Mouse (Mus musculus) ES-E14 (cell line): ENCODE measurements around the gene Adam23. TPM values are rescaled to one million over a fixed set of nuclear protein-coding genes. Genes with fewer than 3 reads are reported as not detected.
"Not testable (repeated sequence)": the region's sequence is repeated elsewhere in the genome, so short reads cannot be mapped to it uniquely, and the experiment has no call there.

Experiments
- DNase-seq: peaks from one replicate; pipeline ENCODE4 v3.0.0-alpha.2; 2013; ENCODE audit warnings: low read depth, low spot score
- H3K27ac ChIP-seq: 2 replicates; pipeline ENCODE4 v1.5.1; 2012; ENCODE audit warnings: low read depth, mild to moderate bottlenecking, low read length, moderate library complexity, mixed read lengths; ENCODE audit not compliant: poor library complexity, insufficient read depth, severe bottlenecking
- H3K36me3 ChIP-seq: 2 replicates; pipeline ENCODE4 v1.6.1; 2012; ENCODE audit warnings: mild to moderate bottlenecking, low read length, moderate library complexity, mixed read lengths; ENCODE audit not compliant: control insufficient read depth, poor library complexity, insufficient read depth, severe bottlenecking
- H3K4me1 ChIP-seq, 2 experiments: fragments of 150-350 bp in 1 of 2; sonication (generic) in 1 of 2; 2 replicates each; pipeline ENCODE4 v1.6.1; 2012; ENCODE audit warnings: low read length in 2 of 2, mild to moderate bottlenecking in 1 of 2, mixed read lengths in 1 of 2; ENCODE audit not compliant: control insufficient read depth in 2 of 2, insufficient read depth in 2 of 2, poor library complexity in 1 of 2
- H3K4me3 ChIP-seq, 2 experiments: fragments of 150-350 bp in 1 of 2; sonication (generic) in 1 of 2; 2 replicates each; pipeline ENCODE4 v1.5.1; 2012; ENCODE audit warnings: low read length in 2 of 2, low read depth in 1 of 2, mild to moderate bottlenecking in 1 of 2, mixed read lengths in 1 of 2; ENCODE audit not compliant: insufficient read depth in 1 of 2, poor library complexity in 1 of 2, severe bottlenecking in 1 of 2
- H3K9ac ChIP-seq: 2 replicates; pipeline ENCODE4 v1.6.1; 2012; ENCODE audit warnings: low read depth, mild to moderate bottlenecking, low read length, mixed read lengths; ENCODE audit not compliant: poor library complexity, insufficient read depth, severe bottlenecking
- H3K9me3 ChIP-seq: fragments of 150-350 bp; sonication (generic); 2 replicates; pipeline ENCODE4 v1.6.1; 2012; ENCODE audit warnings: low read depth, mild to moderate bottlenecking, low read length; ENCODE audit not compliant: control insufficient read depth, insufficient read depth
- CHD2 ChIP-seq: IDR thresholded peaks from 2 replicates; pipeline ENCODE4 v1.6.1; 2014; ENCODE audit warnings: mild to moderate bottlenecking, low read depth, low read length, inconsistent platforms
- HCFC1 ChIP-seq: IDR thresholded peaks from 2 replicates; pipeline ENCODE4 v1.6.1; 2012; ENCODE audit warnings: low read length, inconsistent platforms, borderline replicate concordance; ENCODE audit not compliant: insufficient read depth
- MAFK ChIP-seq: IDR thresholded peaks from 2 replicates; pipeline ENCODE4 v1.6.1; 2014; ENCODE audit warnings: mild to moderate bottlenecking, low read depth, low read length, inconsistent platforms; ENCODE audit not compliant: insufficient read depth
- ZC3H11A ChIP-seq: IDR thresholded peaks from 2 replicates; pipeline ENCODE4 v1.6.1; 2012; ENCODE audit warnings: low read depth, mild to moderate bottlenecking, inconsistent platforms, low read length, borderline replicate concordance
- ZNF384 ChIP-seq: IDR thresholded peaks from 2 replicates; pipeline ENCODE4 v1.6.1; 2012; ENCODE audit warnings: low read depth, low read length, inconsistent platforms
- in situ Hi-C, 2 experiments: fragments of 600-800 bp; cut with MboI; formaldehyde crosslinking; loops; one replicate each; pipeline ENCODE4 v1.15.1; 2025; ENCODE audit warnings: low sequenced_read_pairs in 2 of 2, inconsistent platforms in 1 of 2; ENCODE audit not compliant: unreplicated experiment in 2 of 2
- total RNA-seq: library from RNA; depleted of rRNA; stranded (reverse); fragments of 300-350 nt; gene quantifications from 2 replicates; pipeline ENCODE4 v1.2.3, GENCODE M21; 2012; rRNA removed

Adam23 gene
- total RNA-seq, 1 experiment = 119 TPM

DNA sequence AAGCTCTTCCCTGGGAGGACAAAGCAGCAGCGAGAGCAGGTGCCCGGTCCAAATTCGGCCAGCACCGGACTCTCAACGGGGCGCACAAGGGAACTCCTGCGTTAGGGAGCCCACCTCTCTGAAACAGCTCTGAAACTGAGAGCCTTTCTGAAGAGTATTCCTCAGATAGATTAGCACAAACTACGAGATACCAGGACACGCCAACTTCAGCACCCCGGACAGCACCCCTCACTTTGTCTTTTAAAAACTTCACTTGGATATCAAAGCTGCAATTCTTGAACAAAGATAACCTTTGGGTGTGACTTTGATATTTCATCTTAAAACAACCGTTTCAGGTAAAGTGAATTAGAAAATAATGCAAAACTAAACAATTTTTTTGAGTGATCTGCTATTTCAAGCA lies 168.9 kb downstream of the Adam23 start:
- peak; percentile 63 for DNase-seq
- in situ Hi-C loops = no loop called here
- no peak overlapping the region for H3K27ac ChIP-seq
- peak overlapping the region; percentile 33 to 62 for H3K4me3 ChIP-seq
- H3K4me1 ChIP-seq = 0 out of 4 replicates have a peak, but pooled peaks cover 0 to 1% of the 10 kb centered on the region in 2 experiments
- no peak for TF ChIP-seq CHD2
- no peak for TF ChIP-seq ZC3H11A
- TF ChIP-seq MAFK = no peak
- no peak for TF ChIP-seq ZNF384
- no peak for TF ChIP-seq HCFC1
- H3K9me3 ChIP-seq = 0 out of 2 replicates have a peak, but pooled peaks cover 1% of the 10 kb centered on the region
- no peaks in the 10 kb centered on the region for H3K36me3 ChIP-seq
- H3K9ac ChIP-seq = no peak overlapping the region

DNA sequence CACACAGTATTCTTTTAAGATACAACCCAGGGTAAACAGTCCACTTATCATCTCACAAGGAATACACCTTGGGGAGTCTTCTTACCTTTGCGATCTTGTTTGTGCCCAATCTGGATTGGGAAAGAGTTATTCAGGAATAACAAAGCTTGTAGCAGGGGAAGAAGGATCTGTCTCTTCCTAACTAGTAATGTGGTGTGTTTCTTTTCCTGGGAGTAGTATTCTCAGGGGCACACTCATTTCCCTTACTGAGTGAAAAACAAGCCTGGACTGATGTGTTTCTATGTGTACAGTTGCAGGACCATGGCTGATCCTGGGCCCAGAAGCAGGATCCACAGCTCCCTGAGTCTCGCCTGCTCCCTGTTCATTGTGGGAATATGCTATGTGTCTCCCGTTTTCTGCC lies 170.0 kb downstream of the Adam23 start, which contains the start of gene Gm39653:
Gene Gm39653, plus strand, starts transcription at position 301 of the 400 bp plus-strand sequence.
- Histone ChIP-seq H3K4me1 (0 out of 4 replicates have a peak, but pooled peaks cover 0 to 1% of the 10 kb centered on the region in 2 experiments), H3K9ac (no peak within 1 kb of the TSS), H3K36me3 (no peaks in the 10 kb centered on the region), H3K27ac (no peak within 1 kb of the TSS), H3K4me3 (no peak within 1 kb of the TSS), H3K9me3 (0 out of 2 replicates have a peak, but pooled peaks cover 1% of the 10 kb centered on the region)
- no peak for DNase-seq
- in situ Hi-C loops = no loop called here
- TF ChIP-seq MAFK = no peak
- TF ChIP-seq ZNF384 = no peak
- TF ChIP-seq ZC3H11A = no peak
- TF ChIP-seq HCFC1 = no peak
- TF ChIP-seq CHD2 = no peak

DNA sequence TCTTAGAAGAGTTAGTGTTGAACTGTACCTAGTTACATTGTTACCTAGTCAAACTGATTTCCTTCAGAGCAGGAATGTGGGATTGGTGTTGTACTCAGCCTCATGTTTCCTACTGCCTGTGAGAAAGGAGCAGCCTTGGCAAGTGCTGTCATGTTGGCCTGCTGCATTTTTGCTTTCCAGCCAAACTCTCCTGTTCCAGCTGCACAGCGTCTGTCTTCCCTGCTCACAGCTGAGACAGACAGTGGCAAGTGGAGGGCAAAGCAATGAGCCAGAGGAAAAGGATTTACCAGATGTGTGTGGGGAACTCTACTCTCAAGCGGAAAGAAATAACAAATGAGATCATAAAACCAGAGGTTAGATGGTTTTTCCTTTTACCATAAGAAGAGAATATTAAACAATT lies 182.5 kb downstream of the Adam23 start:
- DNase-seq = no peak
- no peaks in the 10 kb centered on the region for H3K9me3 ChIP-seq
- in situ Hi-C loops = no loop called here
- no peak overlapping the region for H3K27ac ChIP-seq
- no peaks in the 10 kb centered on the region for H3K4me1 ChIP-seq
- no peak overlapping the region for H3K9ac ChIP-seq
- H3K36me3 ChIP-seq = no peaks in the 10 kb centered on the region
- TF ChIP-seq CHD2 (no peak), ZC3H11A (no peak), ZNF384 (no peak), HCFC1 (no peak), MAFK (no peak)
- no peak overlapping the region for H3K4me3 ChIP-seq

DNA sequence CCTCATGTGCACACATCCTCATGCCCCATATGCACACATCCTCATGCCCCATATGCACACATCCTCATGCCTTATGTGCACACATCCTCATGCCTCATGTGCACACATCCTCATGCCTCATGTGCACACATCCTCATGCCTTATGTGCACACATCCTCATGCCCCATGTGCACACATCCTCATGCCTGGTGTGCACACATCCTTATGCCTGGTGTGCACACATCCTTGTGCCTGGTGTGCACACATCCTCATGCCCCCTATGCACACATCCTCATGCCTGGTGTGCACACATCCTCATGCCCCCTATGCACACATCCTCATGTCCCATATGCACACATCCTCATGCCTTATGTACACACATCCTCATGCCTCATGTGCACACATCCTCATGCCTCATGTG lies 184.7 kb downstream of the Adam23 start:
- H3K4me1 ChIP-seq, in situ Hi-C loops, H3K27ac ChIP-seq, H3K9ac ChIP-seq, H3K36me3 ChIP-seq, H3K4me3 ChIP-seq, H3K9me3 ChIP-seq, DNase-seq: not testable (repeated sequence)

DNA sequence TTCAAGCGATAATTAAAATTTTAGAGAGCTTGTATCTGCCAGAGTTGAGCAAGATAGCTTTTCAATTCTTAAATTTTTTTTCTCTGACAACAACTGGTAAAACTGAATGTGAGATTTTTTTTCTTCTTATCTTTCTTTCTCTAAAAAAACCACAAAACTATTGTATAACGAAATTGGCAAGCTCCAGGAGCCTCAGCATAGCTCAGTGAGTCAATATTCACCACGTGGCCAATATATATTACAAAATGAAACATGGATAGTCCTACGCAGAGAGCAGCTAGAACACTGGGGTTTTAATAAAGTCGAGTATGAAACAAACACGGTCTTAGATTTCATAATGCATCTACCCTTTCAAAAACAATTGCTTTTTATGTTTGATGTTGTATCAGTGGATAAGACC lies 194.2 kb downstream of the Adam23 start:
- in situ Hi-C loops = no loop called here
- no peak overlapping the region for H3K4me3 ChIP-seq
- H3K27ac ChIP-seq = no peak overlapping the region
- DNase-seq = no peak
- no peaks in the 10 kb centered on the region for H3K4me1 ChIP-seq
- H3K36me3 ChIP-seq = no peaks in the 10 kb centered on the region
- no peaks in the 10 kb centered on the region for H3K9me3 ChIP-seq
- TF ChIP-seq ZC3H11A = no peak
- no peak overlapping the region for H3K9ac ChIP-seq

Other genes with a start within 250 kb of the Adam23 start
- 1.3 and 2.2 TPM in 2 replicates for gene Gpr1, start 231.3 kb upstream of the Adam23 start, total RNA-seq
- 25.6 and 43.2 TPM in 2 replicates for gene Zdbf2, start 172.6 kb upstream of the Adam23 start, total RNA-seq
- gene Gm39653, start 170.1 kb downstream of the Adam23 start, total RNA-seq = not detected in 2 replicates
- not detected in 2 replicates for gene Dytn, start 241.0 kb downstream of the Adam23 start, total RNA-seq